Mouse (Mus musculus) lung, adult 2 months (tissue): ENCODE data around the gene Myh1. TPM values are rescaled to one million over a fixed set of nuclear protein-coding genes. Genes with fewer than 3 reads are reported as not detected.
A peak's percentile ranks its signal among the peaks of the same experiment; 100 is the strongest.

Source experiments
- DNase-seq: peaks from one replicate; pipeline ENCODE4 v3.0.0; 2022
- H3K4me1 ChIP-seq: fragments of 200-500 bp; 2 replicates; pipeline ENCODE4 v1.6.1; 2011; ENCODE audit warnings: low read length; ENCODE audit not compliant: control insufficient read depth, insufficient read depth
- H3K4me3 ChIP-seq: fragments of 200-500 bp; replicated peaks from 2 replicates; pipeline ENCODE3; 2011; ENCODE audit warnings: low read depth, mild to moderate bottlenecking, control low read depth, low read length; ENCODE audit errors: extremely low read depth
- CTCF ChIP-seq: fragments of 200-500 bp; IDR thresholded peaks from 2 replicates; pipeline ENCODE4 v1.5.1; 2011; ENCODE audit warnings: mild to moderate bottlenecking, low read length, control low read depth; ENCODE audit not compliant: insufficient read depth
- POLR2A ChIP-seq: fragments of 200-500 bp; IDR thresholded peaks from 2 replicates; pipeline ENCODE4 v1.6.1; 2011; ENCODE audit warnings: low read depth, mild to moderate bottlenecking, control low read depth, low read length, borderline replicate concordance; ENCODE audit errors: extremely low read depth
- WGBS: fragments of 180-500 bp; shearing (Covaris S2); methylation state at CpG from one replicate; pipeline ENCODE4 v1.1.7; 2018; 5-methylcytosine and 5-hydroxymethylcytosine counted together
- polyA plus RNA-seq: library from polyadenylated mRNA; depleted of rRNA; stranded (reverse); fragments of >200 nt; gene quantifications from 2 replicates; pipeline ENCODE4 v1.2.3, GENCODE M21; 2012; rRNA removed

Gene Myh1
- polyA plus RNA-seq, 1 experiment: 51.3 TPM

DNA sequence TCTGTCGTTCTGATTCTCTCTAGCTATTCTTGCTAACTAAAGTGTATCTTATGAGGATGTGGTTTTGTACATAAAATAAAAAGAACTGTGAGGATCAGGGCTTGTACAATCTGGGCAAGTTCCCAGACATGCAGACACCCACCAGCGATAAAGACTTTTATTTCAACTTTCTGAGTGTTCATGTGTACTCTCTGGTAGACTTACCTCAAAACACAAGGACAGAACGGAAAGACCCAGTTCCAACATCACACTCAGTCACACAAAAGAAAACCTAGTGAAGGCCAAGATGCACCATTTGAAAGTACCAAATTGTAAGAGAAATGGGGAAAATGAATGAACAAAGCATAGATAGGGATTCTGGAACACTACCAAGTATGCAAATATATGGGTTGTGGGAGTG is 28.9 kb downstream of the Myh1 start:
- TF ChIP-seq CTCF (no peak), POLR2A (no peak)
- no peak overlapping the region for H3K4me3 ChIP-seq
- DNase-seq: no peak
- WGBS: 76% methylated on average over 3 of the region's 3 CpGs
- H3K4me1 ChIP-seq: no peaks in the 10 kb centered on the region; the same call in 1 of the 2 replicates

DNA sequence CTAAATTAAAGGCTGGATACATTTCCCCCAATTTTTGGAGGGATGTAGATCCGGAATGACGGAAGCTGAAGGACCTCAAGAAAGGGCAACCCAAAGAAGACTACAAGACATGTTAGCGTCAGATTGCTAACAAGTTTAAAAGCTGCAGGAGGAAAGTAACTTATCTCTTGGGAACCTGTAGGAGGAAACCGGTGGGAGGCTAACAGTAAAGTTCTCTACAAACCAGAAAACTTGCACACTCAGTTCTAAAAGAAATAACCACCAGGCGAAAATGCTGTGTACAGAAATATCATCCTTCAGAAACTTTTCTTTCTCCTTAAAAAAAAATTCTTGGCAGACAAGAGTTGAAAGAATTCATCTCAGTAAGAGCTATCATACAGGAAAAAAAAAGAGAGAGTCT is 29.3 kb downstream of the Myh1 start:
- DNase-seq: no peak
- no peak overlapping the region for H3K4me3 ChIP-seq
- 73% methylated on average over 5 of the region's 5 CpGs for WGBS
- H3K4me1 ChIP-seq: no peaks in the 10 kb centered on the region; the same call in 1 of the 2 replicates
- no peak for TF ChIP-seq POLR2A
- no peak for TF ChIP-seq CTCF

DNA sequence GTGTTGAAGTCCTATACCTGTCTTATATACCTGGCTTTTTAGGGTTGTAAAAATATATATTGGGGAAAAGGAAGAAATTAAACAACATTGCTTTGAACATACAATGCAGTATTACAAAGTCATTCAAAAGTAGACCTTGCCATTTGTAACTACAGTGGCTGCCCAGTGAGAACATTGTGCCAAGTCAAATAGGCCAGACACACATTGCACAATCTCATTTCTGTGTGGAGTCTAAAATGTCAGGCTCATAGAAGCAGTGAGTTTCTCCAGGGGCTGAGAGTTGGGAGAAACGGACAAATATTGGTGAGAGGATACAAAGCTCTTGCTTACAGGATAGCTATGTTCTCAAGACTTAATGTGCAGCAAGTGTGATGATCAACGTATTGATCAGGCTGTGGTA is 30.1 kb downstream of the Myh1 start:
- H3K4me3 ChIP-seq: no peak overlapping the region
- TF ChIP-seq POLR2A (no peak), CTCF (no peak)
- no peaks in the 10 kb centered on the region; the same call in 1 of the 2 replicates for H3K4me1 ChIP-seq
- 59% methylated on average over 2 of the region's 2 CpGs for WGBS
- DNase-seq: peak; percentile 19

DNA sequence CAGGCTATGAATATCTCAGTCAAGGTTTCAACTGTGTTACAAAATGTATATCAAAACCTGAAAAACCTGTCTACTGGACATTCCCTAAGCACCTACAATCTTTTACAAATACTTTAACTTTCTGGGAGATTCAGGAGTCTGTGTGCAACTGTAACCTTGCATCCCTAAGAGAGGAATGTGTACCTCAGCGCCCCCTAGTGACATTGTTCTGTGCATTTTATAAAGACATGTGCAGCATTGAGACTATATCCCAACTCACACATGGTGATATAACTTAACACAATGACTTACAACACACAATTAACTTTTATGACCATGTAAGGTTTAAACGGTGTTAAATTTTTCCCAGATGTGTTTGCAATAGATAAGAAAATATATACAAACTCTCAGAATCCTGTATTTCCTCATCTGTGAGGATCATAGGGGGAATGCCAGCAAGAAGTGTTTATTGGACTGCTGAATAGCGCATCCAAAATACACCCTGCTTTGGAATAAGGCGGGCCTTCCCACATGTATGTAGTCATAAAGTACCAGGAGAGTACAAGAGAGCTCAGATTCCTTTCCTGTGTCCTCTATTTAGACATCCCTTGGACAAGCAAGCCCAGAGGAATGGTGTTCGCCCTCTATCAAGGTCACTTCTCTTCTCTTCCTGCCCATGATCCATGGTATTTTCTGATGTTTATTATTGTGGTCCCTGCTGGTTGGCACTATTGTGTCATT is 35.9 kb downstream of the Myh1 start:
- WGBS: 59% methylated on average over 5 of the region's 5 CpGs

DNA sequence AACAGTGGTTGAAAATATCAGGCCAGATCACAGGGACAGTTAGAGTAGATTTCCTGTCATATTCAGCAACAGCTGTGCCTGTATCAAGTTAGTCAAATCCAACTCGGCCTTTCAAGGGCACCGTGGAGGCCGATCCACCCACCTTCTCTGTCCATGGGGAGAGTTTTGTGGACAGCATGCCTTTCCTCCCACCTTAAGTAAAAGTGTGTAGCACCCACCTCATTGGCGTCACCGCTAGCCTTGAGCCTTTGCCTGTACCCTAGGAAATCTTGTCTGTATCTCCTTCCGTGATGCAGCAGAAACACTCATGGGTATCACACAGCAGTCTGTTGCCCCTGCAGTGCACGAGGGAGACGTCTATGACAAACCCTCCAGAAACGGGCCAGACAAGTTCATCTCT is 36.9 kb downstream of the Myh1 start:
- WGBS: 83% methylated on average over 9 of the region's 9 CpGs
- H3K4me1 ChIP-seq: no peaks in the 10 kb centered on the region
- TF ChIP-seq CTCF (no peak), POLR2A (no peak)
- no peak for DNase-seq
- H3K4me3 ChIP-seq: no peak overlapping the region

More for the DNA sequence above, 35.9 kb downstream of the Myh1 start:
- TF ChIP-seq CTCF (no peak), POLR2A (no peak)
- Histone ChIP-seq H3K4me1 (no peaks in the 10 kb centered on the region), H3K4me3 (no peak overlapping the region)
- peak; percentile 9 for DNase-seq

DNA sequence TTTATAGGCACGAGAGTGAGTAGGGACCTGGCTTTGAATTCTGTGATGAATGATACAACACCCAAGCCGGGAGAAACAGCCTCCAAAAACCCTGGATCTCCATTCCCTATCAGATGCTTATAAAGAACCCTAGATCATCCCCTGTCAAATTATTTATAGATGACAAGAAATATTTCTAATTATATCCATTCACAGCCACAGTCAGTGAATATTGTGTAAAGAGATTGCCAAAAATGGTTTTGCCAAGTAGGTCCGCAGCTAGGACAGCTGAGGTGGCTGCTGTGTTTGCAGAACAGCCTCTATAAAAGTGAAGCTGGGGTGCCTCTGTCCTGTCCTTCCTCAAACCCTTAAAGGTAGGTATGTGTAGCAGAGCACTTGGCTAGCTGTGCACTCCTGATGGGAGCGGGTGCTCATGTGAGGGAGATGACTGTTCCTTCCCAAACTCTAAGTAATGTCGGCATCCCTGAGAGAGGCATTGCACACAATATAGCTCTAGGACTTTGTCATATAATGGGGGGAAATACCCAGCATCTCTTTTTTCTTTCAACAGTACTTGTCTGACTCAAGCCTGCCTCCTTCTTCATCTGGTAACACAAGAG is 37.7 kb downstream of the Myh1 start, which contains the start of gene Myh4:
Myh4 (plus strand) TSS at position 549 of the 599 bp plus-strand sequence.
- Histone ChIP-seq H3K4me3 (no peak within 1 kb of the TSS), H3K4me1 (no peaks in the 10 kb centered on the region)
- TF ChIP-seq CTCF (no peak), POLR2A (no peak)
- WGBS: 77% methylated on average over 5 of the region's 5 CpGs
- DNase-seq: no peak

DNA sequence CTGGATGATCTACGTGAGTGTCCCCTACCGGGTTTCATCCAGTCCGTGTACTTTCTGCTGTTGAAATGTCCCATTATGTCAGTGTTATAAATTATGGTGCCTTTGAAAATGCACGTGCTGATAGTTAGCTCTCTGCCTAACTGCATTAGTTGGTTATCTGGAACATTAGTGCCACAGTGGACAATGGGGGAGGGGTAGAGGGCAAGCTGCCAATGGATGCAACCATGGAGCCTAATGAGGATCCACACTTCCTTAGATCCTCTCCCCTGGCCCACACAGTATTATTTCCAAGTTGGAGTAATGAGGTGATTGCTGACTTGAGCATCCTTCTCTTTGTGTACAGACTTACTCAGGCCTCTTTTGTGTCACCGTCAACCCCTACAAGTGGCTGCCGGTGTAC is 41.2 kb downstream of the Myh1 start:
- Histone ChIP-seq H3K4me1 (no peaks in the 10 kb centered on the region), H3K4me3 (no peak overlapping the region)
- DNase-seq: no peak
- no peak for TF ChIP-seq POLR2A
- TF ChIP-seq CTCF: no peak
- 73% methylated on average over 6 of the region's 6 CpGs for WGBS

DNA sequence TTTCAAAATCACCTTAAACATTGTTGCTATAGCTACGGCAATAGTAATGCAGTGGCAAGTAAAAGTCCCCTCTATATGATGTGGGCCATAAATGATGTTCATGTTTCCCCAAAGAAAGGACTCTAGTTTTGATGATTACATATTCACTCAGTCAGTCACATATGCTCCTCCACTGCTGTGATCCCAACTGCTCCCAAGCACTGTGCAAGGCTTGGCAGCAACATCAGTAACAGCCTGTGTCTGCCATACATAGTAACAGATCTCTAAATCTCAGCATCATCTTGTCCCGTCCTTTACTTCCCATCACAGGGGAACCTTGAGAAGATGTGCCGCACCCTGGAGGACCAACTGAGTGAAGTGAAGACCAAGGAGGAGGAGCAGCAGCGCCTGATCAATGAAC is 53.8 kb downstream of the Myh1 start:
- 88% methylated on average over 4 of the region's 4 CpGs for WGBS
- TF ChIP-seq CTCF (no peak), POLR2A (no peak)
- no peak for DNase-seq
- no peaks in the 10 kb centered on the region for H3K4me1 ChIP-seq
- no peak overlapping the region for H3K4me3 ChIP-seq

DNA sequence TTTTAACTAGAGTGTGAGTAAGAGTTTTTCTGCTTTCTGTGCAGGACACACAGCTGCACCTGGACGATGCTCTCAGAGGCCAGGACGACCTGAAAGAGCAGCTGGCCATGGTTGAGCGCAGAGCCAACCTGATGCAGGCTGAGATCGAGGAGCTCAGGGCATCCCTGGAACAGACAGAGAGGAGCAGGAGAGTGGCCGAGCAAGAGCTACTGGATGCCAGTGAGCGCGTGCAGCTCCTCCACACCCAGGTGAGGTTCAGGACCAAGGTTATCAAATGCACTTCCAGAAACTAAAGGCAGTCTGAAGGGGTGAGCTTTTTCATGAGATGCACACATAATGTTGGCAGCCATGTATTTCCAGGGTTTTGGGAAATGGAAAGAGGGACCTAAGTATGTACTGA is 57.2 kb downstream of the Myh1 start:
- no peak overlapping the region for H3K4me3 ChIP-seq
- no peaks in the 10 kb centered on the region for H3K4me1 ChIP-seq
- WGBS: 75% methylated on average over 7 of the region's 7 CpGs
- TF ChIP-seq POLR2A: no peak
- TF ChIP-seq CTCF: no peak
- DNase-seq: no peak

DNA sequence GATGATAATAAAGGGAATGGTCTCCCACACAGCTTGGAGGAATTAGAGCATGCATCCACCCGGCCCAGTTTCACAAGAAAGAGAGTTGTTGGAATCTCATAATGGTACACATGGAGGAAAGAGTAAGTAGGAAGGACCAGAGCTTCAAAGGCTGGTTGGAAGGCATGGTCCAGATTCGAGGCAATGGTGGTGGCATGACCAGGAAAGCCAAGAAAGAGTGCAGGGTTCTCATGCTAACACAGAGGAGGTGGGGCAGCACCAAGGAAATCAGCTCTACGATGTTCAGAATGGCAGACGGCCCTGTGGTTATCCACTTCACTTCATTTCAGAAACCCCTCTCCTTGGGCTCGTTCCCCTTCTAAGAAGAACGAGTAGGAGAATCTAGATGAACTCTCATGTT is 61.1 kb downstream of the Myh1 start:
- H3K4me3 ChIP-seq: no peak overlapping the region
- WGBS: 75% methylated on average over 6 of the region's 6 CpGs
- no peaks in the 10 kb centered on the region for H3K4me1 ChIP-seq
- TF ChIP-seq CTCF: no peak
- TF ChIP-seq POLR2A: no peak
- no peak for DNase-seq

Other genes with a start within 250 kb of the Myh1 start
- 0.14 and 0.27 TPM in 2 replicates for gene Tmem238l, start 243.4 kb upstream of the Myh1 start, polyA plus RNA-seq
- 3.1 and 5.8 TPM in 2 replicates for gene Tmem220, start 174.9 kb upstream of the Myh1 start, polyA plus RNA-seq
- 10.2 and 16.6 TPM in 2 replicates for gene Adprm, start 147.5 kb upstream of the Myh1 start, polyA plus RNA-seq
- gene Sco1, start 147.4 kb upstream of the Myh1 start, polyA plus RNA-seq: 2.8 and 3.5 TPM in 2 replicates
- 0.08 TPM in 1 of 2 replicates, not detected in the other for gene Myh3, start 121.8 kb upstream of the Myh1 start, polyA plus RNA-seq
- 1.2 TPM in 1 of 2 replicates, not detected in the other for gene Myh2, start 29.0 kb upstream of the Myh1 start, polyA plus RNA-seq
- 1.8 TPM in 1 of 2 replicates, not detected in the other for gene Myh4, start 38.0 kb downstream of the Myh1 start, polyA plus RNA-seq
- 41.6 TPM in 1 of 2 replicates, not detected in the other for gene Myh8, start 77.1 kb downstream of the Myh1 start, polyA plus RNA-seq
- gene Myh13, start 121.6 kb downstream of the Myh1 start, polyA plus RNA-seq: 0.46 and 0.69 TPM in 2 replicates